Mouse (Mus musculus): Measurements from ENCODE around the gene Mob4.
"Not testable (repeated sequence)": the region's sequence is repeated elsewhere in the genome, so short reads cannot be mapped to it uniquely, and the experiment has no call there.

Gene Mob4

DNA sequence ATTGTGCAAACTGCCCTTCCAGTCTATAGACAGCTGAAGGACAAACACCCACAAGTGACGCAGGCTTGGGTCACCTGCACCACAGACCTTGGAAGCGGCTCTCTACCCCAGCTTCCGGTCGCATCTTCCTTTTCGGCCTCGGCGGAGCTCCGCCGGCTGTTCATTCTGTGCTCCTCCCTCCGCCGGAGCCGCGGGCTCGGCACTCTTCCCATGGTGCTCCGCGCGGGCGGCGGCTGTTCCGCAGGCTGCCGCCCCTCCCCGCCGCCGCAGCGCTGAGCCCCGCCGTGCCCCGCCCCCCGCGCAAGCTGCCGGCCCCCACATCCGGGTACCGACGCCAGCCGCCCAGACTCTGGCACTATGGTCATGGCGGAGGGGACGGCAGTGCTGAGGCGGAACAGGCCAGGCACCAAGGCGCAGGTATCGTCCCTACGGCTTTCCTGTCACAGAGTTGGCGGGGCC lies at the start of gene Mob4:
Gene Mob4, plus strand, starts transcription at position 289 of the 459 bp plus-strand sequence.
- DNase-seq (ENCODE audit: low read depth, low spot score), result peak; percentile 94

DNA sequence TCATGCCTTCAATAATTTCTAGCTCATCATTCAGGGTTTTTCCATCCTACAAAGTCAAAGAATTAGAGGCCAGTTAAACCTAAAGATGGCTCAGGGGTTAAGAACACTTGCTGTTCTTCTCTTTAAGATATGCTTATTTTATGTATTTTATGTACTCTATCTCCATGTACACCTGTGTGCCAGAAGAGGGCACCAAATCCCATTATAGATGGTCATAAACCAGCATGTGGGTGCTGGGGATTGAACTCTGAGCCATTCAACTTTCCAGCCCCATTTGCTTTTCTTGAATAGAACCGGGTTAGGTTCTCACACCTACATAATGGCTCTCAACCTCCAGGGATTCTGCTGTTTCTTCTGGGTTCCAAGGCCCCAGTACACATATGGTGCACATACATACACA lies 48.9 kb upstream of the Mob4 start:
- DNase-seq (ENCODE audit: low read depth, low spot score), result peak; percentile 14

DNA sequence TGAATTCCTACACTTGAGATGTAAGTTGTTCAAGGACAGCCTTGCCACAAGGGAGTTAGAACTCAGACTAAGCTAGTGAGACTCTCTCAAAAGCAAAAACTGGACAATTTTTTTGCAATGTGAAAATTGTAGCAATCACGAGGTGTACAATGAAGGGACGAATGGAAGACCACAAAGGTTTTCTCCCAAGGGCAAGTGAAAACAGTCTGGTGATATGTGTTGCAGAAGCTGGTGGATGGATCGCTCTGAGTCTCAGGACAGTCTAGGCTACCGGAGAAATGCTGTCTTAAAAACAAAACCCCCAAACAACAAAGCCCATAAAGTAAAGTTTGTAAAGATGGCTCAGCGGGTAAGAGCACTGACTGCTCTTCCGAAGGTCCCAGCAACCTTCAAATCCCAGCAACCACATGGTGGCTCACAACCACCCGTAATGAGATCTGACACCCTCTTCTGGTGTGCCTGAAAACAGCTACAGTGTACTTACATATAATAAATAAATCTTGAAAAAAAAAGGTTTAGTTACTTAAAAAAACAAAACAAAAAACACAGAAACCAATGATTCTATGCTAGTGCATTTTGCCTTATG lies 45.2 kb upstream of the Mob4 start:
- DNase-seq (ENCODE audit: low read depth, low spot score), result no peak

DNA sequence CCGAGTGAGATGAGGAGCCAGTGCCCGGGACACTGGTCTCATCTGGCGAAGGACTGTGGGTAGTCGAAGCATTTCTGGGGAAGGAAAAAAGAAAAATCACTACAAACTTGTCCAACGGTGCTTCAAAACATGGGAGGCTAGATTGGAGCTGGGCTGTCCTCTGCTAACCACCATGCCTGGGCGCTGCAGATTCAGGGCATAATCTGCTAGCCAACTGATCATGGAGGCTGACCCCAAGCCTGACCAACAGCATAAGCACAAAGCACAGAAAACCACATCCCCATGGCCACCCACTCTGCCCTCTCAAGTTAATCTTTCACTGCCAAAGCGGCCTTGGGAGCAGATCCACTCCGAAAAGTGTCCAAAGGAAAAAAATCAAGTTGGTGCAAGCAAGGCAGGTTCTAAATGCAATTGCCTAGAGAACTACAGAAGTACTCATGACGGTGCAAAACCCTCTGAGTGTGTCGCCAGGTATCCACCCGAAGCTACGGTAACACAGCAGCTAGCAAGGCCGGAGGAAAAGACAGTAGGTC lies 44.1 kb upstream of the Mob4 start:
- DNase-seq (ENCODE audit: low read depth, low spot score), result peak; percentile 8

DNA sequence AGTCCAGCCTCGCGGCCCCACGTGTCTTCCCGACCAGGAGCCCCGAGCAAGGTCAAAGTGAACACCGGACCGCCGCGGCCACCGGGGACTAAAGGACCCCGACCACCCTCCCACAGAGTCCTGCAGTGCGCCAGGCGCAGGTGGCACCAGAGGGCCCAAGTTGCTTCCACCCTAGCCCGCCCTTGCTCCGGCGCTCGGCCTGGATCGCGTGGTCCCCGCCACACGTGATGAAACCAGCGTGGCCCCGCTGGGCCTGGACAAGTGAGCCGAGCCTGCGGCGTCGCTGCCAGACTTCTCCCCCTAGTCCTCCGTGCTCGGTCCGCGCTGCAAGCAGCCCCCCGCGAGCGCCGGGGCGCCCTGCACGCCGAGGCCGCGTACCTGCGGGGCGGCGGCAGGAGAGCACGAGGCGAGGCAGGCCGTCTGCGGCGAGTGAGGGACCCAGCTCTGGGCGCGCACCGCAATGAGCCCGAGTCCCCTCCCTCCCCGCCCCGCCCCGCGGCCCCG lies 43.6 kb upstream of the Mob4 start:
- peak; percentile 82 for DNase-seq (ENCODE audit: low read depth, low spot score)

DNA sequence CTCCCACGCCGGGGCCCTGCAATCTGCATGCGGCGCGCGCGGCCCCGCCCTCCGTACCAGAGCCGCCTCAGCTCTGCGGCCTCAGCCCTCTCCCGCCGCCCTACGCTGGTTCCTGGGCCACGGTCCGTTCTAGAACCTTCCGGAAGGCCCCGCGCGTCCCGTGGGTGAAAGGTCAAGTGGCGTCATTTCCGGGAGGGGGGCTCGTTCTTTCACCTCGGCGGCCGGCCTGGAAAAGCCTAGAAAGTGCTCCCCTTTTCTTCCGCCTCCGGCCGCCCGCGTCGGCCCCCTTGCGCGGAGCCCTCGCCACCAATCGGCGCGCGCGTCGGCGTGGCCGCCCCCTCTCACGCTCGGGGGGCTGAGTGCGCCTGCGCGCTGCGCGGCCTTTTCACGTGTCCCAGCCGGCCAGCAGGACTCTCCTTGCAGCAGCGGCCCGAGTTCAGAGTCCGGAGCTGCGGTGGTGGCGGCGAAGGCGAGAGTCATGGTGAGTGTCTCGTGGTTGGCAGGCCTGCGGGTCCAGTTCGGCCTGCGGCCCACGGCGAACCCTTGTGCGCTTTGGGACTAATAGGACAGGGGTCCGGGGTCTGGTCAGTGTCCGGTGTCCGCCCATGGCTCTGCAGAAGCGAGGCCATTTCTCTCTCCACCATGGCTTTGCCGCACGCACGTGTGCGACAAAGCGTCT lies 43.0 kb upstream of the Mob4 start, which contains the start of the genes Hspe1 and Hspd1:
Gene Hspe1, plus strand, starts transcription at position 201 of the 679 bp plus-strand sequence.
Gene Hspd1, minus strand, starts transcription at position 312 of the 679 bp plus-strand sequence.
- DNase-seq (ENCODE audit: low read depth, low spot score), result peak; percentile 99

DNA sequence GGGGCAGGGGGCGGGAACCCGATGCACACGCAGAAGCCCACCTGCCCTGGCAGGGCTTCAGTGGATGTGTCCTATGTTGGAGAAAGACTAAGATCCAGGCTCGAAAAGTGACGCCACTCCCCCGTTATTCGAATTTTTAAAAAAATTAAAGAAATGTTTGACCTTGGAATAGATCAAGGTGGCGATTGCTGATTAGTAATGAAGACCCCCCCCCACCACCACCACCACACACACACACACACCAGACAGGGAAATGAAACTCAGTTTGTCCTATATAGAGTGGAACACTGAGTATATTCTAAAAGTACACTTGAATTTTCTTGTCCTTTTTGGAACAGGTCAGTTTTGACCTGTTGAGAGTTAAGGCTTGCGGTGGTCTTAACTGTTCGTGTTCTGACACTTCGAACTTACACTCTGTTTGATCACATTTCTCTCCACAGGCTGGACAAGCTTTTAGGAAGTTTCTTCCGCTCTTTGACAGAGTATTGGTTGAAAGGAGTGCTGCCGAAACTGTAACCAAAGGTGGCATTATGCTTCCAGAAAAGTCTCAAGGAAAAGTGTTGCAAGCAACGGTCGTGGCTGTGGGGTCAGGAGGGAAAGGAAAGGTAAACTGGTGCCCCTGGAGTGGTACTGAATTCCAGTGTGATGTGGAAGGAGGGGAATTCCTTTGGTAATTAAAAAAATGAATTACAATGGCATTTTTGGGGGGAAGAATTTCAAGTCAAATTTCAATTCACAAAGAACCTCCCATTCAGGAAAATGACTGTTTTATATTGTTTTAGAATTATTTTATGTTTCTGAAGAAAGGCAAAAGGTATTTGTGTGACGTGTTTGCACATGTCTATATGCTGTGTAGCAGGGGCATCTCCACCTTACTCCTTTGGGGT lies 42.2 kb upstream of the Mob4 start:
- DNase-seq (ENCODE audit: low read depth, low spot score), result no peak

DNA sequence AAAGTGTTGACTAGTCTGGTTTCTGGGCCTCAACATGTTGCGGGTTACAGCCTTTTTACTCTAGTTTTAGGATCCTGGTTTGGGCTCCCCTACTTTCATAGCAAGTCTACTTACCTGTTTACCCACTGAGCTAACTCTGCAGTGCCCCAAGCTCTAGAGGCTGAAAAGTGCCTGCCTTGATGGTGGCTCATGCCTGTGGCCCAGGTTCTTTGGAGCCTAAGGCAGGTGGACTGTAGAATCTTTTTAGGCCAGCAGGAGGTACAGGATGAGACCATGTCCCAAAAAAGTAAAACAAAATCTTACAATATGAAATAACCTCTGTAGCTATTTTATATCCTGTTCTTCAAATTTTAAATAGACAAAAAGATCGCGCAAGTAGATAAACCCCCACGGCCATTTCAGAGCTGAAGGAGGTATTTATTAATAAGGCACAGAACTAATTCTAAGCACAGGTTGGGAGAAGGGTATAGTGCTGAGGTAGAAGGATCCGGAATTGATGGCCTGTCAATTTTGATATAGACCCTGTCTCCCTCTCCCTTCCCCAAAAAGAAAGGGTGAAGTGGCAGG lies 41.5 kb upstream of the Mob4 start:
- DNase-seq (ENCODE audit: low read depth, low spot score), result no peak

DNA sequence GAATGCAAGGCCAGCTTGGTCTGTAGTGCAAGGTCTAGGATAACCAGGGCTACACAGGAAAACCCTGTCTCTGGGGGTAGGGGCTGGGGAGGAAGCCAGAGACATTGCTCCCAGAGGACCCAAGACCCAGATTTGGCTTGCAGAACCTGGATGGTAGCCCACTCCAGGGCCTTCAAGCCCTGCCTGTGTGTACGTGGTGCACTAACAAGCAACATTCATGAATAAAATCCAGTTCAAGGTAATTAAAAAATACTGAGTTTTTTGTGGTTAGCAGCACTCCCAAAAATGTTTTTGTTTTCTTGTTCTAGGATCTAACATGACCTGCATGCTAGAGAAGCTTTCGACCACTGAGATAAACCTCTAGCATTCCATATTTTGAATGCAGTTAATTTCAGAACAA lies 39.0 kb upstream of the Mob4 start:
- DNase-seq (ENCODE audit: low read depth, low spot score), result no peak

DNA sequence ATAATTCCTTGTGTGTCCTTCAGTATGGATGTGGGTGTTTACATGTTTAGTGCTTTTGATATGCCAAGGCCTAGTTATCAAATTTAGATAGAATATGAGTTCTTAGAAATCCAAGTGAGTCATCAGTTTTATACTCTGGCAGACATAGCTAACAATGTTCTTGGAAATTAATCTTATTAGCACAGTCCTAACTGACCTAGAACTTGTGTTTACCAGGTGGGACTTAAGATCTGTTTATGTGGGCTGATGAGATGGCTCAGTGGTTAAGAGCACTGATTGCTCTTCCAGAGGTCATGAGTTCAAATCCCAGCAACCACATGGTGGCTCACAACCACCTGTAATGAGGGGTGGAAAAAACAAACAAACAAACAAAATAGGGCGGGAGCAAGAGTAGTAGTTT lies 38.6 kb upstream of the Mob4 start:
- DNase-seq (ENCODE audit: low read depth, low spot score), result no peak

DNA sequence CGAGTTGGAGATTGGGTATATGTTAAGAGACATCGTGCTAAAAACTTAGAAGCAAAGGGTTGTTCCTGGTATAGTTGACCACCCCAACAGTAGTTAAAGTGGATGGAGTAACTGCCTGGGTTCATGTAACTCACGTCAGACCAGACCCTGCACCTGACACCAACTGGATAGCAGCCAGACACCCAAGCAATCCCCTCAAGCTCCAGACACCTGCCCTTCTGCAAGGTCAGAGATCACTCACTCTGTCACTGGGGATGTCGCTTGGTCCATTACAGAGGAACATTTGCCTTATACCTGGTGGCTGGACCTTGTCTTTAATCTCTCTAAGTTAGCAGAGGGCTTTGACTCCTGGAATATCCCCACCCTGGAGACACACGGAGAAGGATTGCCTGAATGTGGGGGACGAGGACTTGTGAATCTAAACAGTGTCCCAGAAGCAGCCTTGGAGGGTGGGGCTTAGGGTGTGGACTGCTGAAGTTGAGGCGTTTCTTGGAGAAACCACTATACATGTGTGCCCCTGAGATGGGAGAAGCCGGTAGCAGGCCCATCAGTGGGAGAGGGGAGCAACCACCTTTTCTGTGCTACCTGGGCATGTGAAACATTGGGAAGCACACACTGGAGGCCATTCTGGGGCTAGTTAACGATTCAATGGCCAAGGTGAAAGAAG lies 24.0 kb upstream of the Mob4 start:
- DNase-seq (ENCODE audit: low read depth, low spot score), result no peak

DNA sequence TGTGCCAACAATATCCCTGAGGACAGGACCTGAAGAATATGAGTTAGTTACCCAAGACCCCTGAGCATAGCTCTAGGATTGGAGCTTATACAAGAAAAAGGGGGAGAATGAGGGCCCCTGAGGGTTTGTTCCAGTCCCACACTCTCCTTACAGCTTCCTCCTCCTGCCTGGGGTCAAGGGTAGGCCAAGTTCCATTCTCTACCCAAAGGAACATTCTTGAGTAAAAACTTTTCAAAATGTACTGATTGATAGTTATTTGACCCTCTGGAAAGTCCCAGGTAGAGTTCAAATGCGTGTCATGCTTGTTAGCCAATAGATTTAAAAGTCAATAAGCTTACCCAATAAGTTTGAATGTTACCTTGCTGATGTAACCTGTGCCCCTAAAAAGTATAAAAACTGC lies 23.4 kb upstream of the Mob4 start:
- DNase-seq (ENCODE audit: low read depth, low spot score), result no peak

DNA sequence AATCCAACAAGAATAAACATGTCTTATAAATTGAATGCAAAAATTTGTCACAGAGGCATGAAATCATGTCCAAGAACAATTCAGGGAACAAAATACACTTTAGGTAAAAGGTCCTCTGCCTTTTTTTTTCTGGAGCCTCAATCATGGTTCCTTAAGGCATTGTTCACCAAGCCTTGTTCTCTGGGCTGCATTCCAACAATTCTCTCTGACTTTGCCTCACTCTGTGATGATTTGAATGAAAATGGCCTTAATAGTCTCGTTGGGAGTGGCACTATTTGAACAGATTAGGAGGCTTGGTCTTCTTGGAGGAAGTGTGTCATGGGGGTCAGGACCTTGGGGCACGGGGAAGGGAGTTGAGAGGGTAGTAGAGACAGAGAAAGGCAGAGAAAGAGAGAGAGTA lies 22.6 kb upstream of the Mob4 start:
- no peak for DNase-seq (ENCODE audit: low read depth, low spot score)

DNA sequence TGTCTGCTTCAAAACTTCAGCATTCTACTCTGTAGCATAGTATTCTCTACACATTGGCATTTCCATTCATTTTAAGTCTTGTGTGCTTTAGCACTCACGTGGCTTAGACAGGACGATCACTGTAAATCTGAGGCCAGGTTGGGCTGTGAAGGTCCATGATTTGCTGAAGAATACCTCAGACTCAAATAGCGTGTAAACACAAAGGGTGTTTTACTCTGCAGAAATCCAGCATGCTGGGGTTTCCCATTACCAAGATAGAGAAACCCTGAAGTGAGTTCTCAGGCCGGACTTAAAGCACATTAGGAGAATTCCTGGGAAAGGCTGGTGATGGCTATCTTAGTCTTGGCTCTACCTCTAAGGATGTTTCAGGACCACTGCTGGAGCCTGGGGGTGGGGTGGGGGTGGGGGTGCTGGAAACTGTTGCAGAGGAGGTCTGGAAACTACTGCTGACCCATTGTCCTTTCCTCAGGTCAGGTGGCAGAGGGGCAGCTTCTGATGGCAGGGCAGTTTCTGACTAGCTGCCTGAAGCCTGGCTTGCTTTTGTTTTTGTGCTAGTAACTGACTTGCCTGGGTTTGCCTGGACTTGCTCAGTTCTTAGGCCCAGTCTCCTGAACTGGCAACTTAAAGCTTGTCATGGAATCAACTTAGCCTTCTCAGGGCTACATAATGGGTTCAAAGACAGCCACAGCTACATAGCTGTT lies 21.8 kb upstream of the Mob4 start:
- no peak for DNase-seq (ENCODE audit: low read depth, low spot score)

DNA sequence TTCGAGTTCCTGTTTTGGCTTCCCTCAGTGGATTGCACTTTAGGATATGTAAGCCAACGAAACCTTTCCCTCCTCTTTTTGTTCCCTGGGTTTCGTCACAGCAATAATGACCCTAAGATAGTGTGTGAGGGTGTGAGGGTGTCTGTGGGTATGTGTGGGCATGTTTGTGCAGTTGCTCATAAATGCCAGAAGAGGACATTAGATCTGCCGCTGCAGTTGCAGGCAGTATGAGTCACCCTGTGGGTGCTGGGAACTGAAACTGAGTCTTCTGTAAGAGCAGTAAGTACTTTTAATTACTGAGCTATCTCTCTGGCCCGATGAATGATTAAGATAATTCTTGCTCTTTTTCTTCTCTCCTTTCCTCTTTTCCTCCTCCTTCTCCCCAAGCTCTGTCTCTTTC lies 8.0 kb upstream of the Mob4 start:
- no peak for DNase-seq (ENCODE audit: low read depth, low spot score)

DNA sequence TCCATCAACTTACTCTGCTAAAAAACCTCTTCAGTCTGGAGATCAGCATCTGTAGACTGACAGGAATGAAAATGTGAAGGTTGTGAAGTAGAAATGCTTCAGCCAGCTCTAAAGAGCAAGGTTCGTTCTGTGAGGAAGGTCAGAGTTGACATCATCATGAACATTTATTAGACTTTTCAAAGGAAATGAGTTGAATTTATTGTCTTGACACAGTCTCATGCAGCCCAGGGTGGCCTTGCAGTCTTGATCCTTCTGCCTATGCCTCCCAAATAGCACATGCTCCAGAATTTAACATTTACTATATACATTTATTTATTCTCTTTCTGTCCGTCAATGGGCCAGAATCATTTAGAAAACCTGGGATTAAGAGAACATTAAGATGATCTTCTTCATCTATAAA lies 7.5 kb upstream of the Mob4 start:
- no peak for DNase-seq (ENCODE audit: low read depth, low spot score)

DNA sequence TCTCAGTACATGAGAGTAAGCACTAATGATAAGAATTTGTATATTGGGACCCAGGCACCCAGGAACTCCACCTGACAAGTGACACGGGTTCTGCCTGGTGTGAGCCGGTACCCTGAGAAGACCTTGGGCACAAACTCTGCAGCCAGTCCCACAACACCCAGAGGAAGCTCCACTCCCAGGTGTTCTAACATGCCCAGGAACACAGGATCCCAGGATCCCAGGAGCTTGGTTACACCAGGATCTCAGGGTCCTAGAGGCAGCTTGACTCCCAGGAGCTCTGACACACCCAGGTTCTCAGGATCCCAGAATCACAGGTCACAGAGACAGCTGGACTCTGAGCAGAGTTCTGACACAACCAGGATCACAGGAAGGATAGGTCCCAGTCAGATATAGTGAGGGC lies 6.9 kb upstream of the Mob4 start:
- not testable (repeated sequence) for DNase-seq (ENCODE audit: low read depth, low spot score)

DNA sequence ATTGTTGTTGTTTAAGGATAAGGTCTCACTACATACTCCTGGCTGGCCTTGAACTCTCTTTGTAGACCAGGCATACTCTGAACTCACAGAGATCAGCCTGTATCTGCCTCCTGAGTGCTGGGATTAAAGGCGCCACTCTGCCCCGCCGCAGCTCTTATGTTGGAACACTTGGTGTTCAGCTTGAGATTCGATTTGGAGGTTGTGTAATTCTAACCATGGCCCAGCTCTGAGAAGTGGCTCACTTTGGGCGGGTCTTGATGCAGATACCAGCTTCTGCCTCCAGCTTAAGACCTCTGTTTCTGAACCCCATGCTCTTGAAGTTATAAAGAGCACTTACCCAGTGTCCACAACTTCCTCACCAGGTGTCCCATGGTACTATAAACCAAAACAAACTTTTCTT lies 1.3 kb upstream of the Mob4 start:
- DNase-seq (ENCODE audit: low read depth, low spot score), result no peak

DNA sequence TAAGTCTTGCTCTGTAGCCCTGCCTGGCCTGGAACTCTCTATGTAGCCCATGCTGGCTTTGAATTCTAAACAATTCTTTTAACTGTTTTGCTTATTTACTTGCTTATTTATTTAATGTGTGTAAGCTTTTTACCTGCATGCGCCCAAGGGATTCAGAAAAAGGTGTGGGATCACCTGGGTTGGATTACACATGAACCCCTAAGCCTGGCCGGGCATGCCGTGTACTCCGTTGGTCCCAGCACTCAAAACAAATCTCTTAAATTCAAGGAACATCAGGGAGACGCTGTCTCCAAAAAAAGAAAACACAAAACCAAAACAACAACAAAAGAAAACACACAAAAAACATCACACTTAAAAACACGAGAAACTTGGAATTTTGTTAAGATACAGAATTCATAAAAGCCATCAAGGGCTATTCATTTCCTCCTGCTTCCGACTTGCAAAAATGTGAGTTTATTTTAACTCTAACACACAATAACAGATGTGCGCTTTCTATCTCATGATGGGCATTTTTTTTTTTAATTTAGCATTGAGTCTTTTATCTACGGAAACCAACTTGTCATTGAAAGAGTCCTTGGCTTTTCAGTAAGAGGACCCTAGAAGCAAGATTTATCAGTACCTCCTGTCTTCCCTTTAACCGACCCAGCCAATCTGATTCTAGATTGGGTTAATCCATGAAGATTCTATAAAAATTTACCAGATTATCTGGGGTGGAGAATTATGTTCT lies 678 bp upstream of the Mob4 start:
- DNase-seq (ENCODE audit: low read depth, low spot score), result no peak

Data from mesoderm, embryonic 11.5 days (tissue).